Mouse (Mus musculus): ENCODE data around the gene Fkbp9.

DNA sequence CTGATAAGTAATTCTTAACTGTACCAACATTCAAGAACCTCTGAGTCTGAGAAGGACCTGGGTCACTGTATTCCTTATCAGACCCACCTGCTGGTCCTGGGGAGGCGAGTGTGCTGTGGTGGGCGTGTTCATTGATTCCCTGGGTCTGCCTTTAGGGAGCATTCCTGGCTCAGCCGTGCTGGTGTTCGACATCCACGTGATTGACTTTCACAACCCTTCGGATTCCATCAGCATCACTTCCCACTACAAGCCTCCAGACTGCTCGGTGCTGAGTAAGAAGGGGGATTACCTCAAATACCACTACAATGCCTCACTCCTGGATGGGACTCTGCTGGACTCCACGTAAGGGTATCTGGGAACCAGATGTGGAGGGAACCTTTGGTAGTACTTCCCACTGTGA is 36.7 kb downstream of the Fkbp9 start:
- TF ChIP-seq POLR2A (IDR thresholded peaks at IDR 0.05; ENCODE audit: low read depth, low read length) (no peak), CTCF (IDR thresholded peaks at IDR 0.05; ENCODE audit: extremely low read depth, insufficient read length, insufficient replicate concordance, low read depth, low read length) (no peak)

All from small intestine, adult 2 months (tissue).